Mouse (Mus musculus) bone marrow, adult 2 months (tissue): ENCODE data around the gene Sept9. TPM values are rescaled to one million over a fixed set of nuclear protein-coding genes. Genes with fewer than 3 reads are reported as not detected.

Experiments used
- H3K27ac ChIP-seq: fragments of 200-500 bp; 2 replicates; pipeline ENCODE4 v1.5.1; 2012; ENCODE audit warnings: low read depth, mild to moderate bottlenecking, control low read depth, inconsistent platforms, low read length; ENCODE audit not compliant: control insufficient read depth, poor library complexity, insufficient read depth
- H3K4me1 ChIP-seq: fragments of 200-500 bp; 2 replicates; pipeline ENCODE4 v1.6.1; 2011; ENCODE audit warnings: low read length; ENCODE audit not compliant: control insufficient read depth, insufficient read depth
- H3K4me3 ChIP-seq: fragments of 200-500 bp; replicated peaks from 2 replicates; pipeline ENCODE3; 2011; ENCODE audit warnings: mild to moderate bottlenecking, low read depth, low read length, control low read depth; ENCODE audit not compliant: control insufficient read depth
- CTCF ChIP-seq: fragments of 200-500 bp; IDR thresholded peaks from 2 replicates; pipeline ENCODE4 v1.5.1; 2011; ENCODE audit warnings: low read length, control low read depth; ENCODE audit not compliant: control insufficient read depth, insufficient read depth
- POLR2A ChIP-seq: fragments of 200-500 bp; IDR thresholded peaks from 2 replicates; pipeline ENCODE4 v1.6.1; 2011; ENCODE audit warnings: low read depth, mild to moderate bottlenecking, control low read depth, low read length, borderline replicate concordance; ENCODE audit not compliant: control insufficient read depth
- WGBS: fragments of 180-500 bp; shearing (Covaris S2); methylation state at CpG from one replicate; pipeline ENCODE4 v1.1.7; 2018; 5-methylcytosine and 5-hydroxymethylcytosine counted together
- polyA plus RNA-seq: library from polyadenylated mRNA; stranded (reverse); fragments of >200 nt; gene quantifications from 2 replicates; pipeline ENCODE4 v1.2.4, GENCODE M21; 2011; ENCODE audit warnings: low replicate concordance; ENCODE audit not compliant: missing spikeins, insufficient read depth, insufficient read length

Gene Sept9
- polyA plus RNA-seq, 1 experiment = 51.6 TPM

- peaks cover 12% of the 10 kb centered on the region for H3K4me1 ChIP-seq
- TF ChIP-seq CTCF (no peak), POLR2A (no peak)
- WGBS = 73% methylated on average over 5 of the region's 5 CpGs
- H3K27ac ChIP-seq = no peak overlapping the region
- no peak overlapping the region for H3K4me3 ChIP-seq
Measured at GRCm38 (mm10) chr11:117247541-117247940, 48.1 kb downstream of the Sept9 start.

- no peak for TF ChIP-seq POLR2A
- no peak for TF ChIP-seq CTCF
- WGBS = 60% methylated on average over 11 of the region's 11 CpGs
- Histone ChIP-seq H3K4me1 (peaks cover 11% of the 10 kb centered on the region), H3K4me3 (no peak overlapping the region), H3K27ac (no peak overlapping the region)
Measured at GRCm38 (mm10) chr11:117248734-117249248, 49.3 kb downstream of the Sept9 start.

GRCm38 (mm10) chr11:117249282-117249984 lies 50.0 kb downstream of the Sept9 start:
- H3K4me3 ChIP-seq = no peak overlapping the region
- H3K27ac ChIP-seq = no peak overlapping the region
- H3K4me1 ChIP-seq = peaks cover 11% of the 10 kb centered on the region
- TF ChIP-seq CTCF = no peak
- no peak for TF ChIP-seq POLR2A
- 64% methylated on average over 18 of the region's 18 CpGs for WGBS

- Histone ChIP-seq H3K27ac (peak overlapping the region; percentile 29), H3K4me3 (no peak overlapping the region), H3K4me1 (peaks cover 11% of the 10 kb centered on the region)
- TF ChIP-seq CTCF (no peak), POLR2A (no peak)
- 64% methylated on average over 22 of the region's 22 CpGs for WGBS
Measured at GRCm38 (mm10) chr11:117249985-117250928, 50.8 kb downstream of the Sept9 start.

- TF ChIP-seq CTCF (no peak), POLR2A (no peak)
- WGBS = 85% methylated on average over 4 of the region's 4 CpGs
- peaks cover 11% of the 10 kb centered on the region for H3K4me1 ChIP-seq
Measured at GRCm38 (mm10) chr11:117251755-117252154, 52.3 kb downstream of the Sept9 start.

GRCm38 (mm10) chr11:117252846-117253245 lies 53.4 kb downstream of the Sept9 start:
- Histone ChIP-seq H3K4me3 (no peak overlapping the region), H3K27ac (no peak overlapping the region), H3K4me1 (peaks cover 11% of the 10 kb centered on the region)
- TF ChIP-seq CTCF (no peak), POLR2A (no peak)
- WGBS = 83% methylated on average over 13 of the region's 13 CpGs

More at GRCm38 (mm10) chr11:117251755-117252154, 52.3 kb downstream of the Sept9 start:
- H3K4me3 ChIP-seq = no peak overlapping the region
- no peak overlapping the region for H3K27ac ChIP-seq

- H3K4me3 ChIP-seq = no peak overlapping the region
- H3K27ac ChIP-seq = no peak overlapping the region
- TF ChIP-seq POLR2A (no peak), CTCF (no peak)
- H3K4me1 ChIP-seq = peaks cover 10% of the 10 kb centered on the region
- 78% methylated on average over 18 of the region's 18 CpGs for WGBS
Measured at GRCm38 (mm10) chr11:117254161-117255107, 55.0 kb downstream of the Sept9 start.
